Mouse (Mus musculus) midbrain, postnatal 0 days (tissue): ENCODE measurements around the gene Shisal1. TPM values are rescaled to one million over a fixed set of nuclear protein-coding genes. Genes with fewer than 3 reads are reported as not detected.
A peak's percentile ranks its signal among the peaks of the same experiment; 100 is the strongest.

Source experiments
- ATAC-seq: fragments of 200-750 bp; cut with Nextera tagmentation; 2 replicates; pipeline ENCODE4 v1.8.0; 2017; ENCODE audit warnings: moderate number of reproducible peaks, mild to moderate bottlenecking, moderate TSS enrichment, moderate library complexity; ENCODE audit not compliant: low FRiP score
- DNase-seq: peaks from one replicate; pipeline ENCODE4 v3.0.0-alpha.2; 2015; ENCODE audit warnings: low spot score
- H3K27ac ChIP-seq: fragments of 300-500 bp; sonication (generic); 2 replicates; pipeline ENCODE4 v1.5.1; 2014; ENCODE audit warnings: low read depth, mild to moderate bottlenecking, low read length, mixed read lengths
- H3K27me3 ChIP-seq: fragments of 300-500 bp; sonication (generic); 2 replicates; pipeline ENCODE4 v1.6.1; 2014; ENCODE audit warnings: low read length, control low read depth, mixed read lengths; ENCODE audit not compliant: insufficient read depth
- H3K36me3 ChIP-seq: fragments of 300-500 bp; sonication (generic); 2 replicates; pipeline ENCODE4 v1.6.1; 2014; ENCODE audit warnings: low read length, control low read depth, mixed read lengths; ENCODE audit not compliant: insufficient read depth
- H3K4me1 ChIP-seq: fragments of 300-500 bp; sonication (generic); 2 replicates; pipeline ENCODE4 v1.6.1; 2014; ENCODE audit warnings: mild to moderate bottlenecking, control low read depth, antibody characterized with exemption, low read length, mixed read lengths; ENCODE audit not compliant: insufficient read depth
- H3K4me2 ChIP-seq: fragments of 300-500 bp; sonication (generic); 2 replicates; pipeline ENCODE4 v1.6.1; 2014; ENCODE audit warnings: low read depth, mild to moderate bottlenecking, low read length, mixed read lengths; ENCODE audit not compliant: poor library complexity, severe bottlenecking
- H3K4me3 ChIP-seq: fragments of 300-500 bp; sonication (generic); 2 replicates; pipeline ENCODE4 v1.5.1; 2014; ENCODE audit warnings: low read depth, mild to moderate bottlenecking, low read length, moderate library complexity
- H3K9ac ChIP-seq: fragments of 300-500 bp; sonication (generic); replicated peaks from 2 replicates; pipeline ENCODE4 v1.6.1; 2014; ENCODE audit warnings: mild to moderate bottlenecking, low read length, moderate library complexity, mixed read lengths; ENCODE audit not compliant: poor library complexity, severe bottlenecking
- H3K9me3 ChIP-seq: fragments of 300-500 bp; sonication (generic); 2 replicates; pipeline ENCODE4 v1.6.1; 2016; ENCODE audit warnings: low read length, control low read depth
- CTCF ChIP-seq: IDR thresholded peaks from 2 replicates; pipeline ENCODE4 v1.5.1; 2016; ENCODE audit warnings: antibody characterized with exemption, mild to moderate bottlenecking
- WGBS: fragments of 180-500 bp; shearing (Covaris S2); extraction: QIAGEN DNeasy Blood & Tissue Kit; methylation state at CpG from one replicate; pipeline ENCODE4 v1.1.7; 2014; 5-methylcytosine and 5-hydroxymethylcytosine counted together
- polyA plus RNA-seq: library from polyadenylated mRNA; unstranded; fragments of >200 nt; fragmentation: Nextera tagmentation; extraction: Ambion mirVana; gene quantifications from 2 replicates; pipeline ENCODE4 v1.2.1, GENCODE M21; 2015
- total RNA-seq: library from RNA; depleted of rRNA; stranded (reverse); fragments of >200 nt; gene quantifications from 2 replicates; pipeline ENCODE4 v1.2.3, GENCODE M21; 2014

Shisal1 gene
- total and polyA plus RNA-seq, 2 experiments from 2014 or later = 20.4 to 50.0 TPM

DNA sequence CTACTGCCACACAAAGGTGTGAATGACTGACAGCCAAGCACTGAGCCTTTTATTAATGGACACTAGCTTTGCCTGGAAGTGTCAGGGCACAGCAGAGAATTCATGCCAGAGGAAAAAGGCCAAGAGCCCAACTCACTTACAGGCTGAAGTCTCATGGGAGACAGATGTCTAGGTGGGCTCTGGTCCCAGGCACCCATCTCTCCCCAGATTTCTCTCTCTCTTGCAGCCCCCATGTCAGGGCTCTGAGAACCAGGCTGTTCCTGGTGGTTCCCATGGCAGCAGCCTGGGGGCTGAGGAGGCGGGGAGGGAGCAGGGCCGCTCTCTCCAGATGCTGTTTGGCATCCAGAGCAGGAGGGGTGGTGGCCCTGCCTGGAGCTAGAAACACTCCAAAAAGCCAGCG lies 38.3 kb downstream of the Shisal1 start:
- Histone ChIP-seq H3K4me3 (no peak overlapping the region), H3K27ac (no peak overlapping the region), H3K27me3 (0 out of 2 replicates have a peak, but pooled peaks cover 4% of the 10 kb centered on the region), H3K9me3 (no peaks in the 10 kb centered on the region), H3K9ac (no peak overlapping the region), H3K4me2 (no peak overlapping the region), H3K4me1 (no peaks in the 10 kb centered on the region), H3K36me3 (0 out of 2 replicates have a peak, but pooled peaks cover 7% of the 10 kb centered on the region)
- no peak for ATAC-seq
- peak; percentile 47 for DNase-seq
- no peak for TF ChIP-seq CTCF
- WGBS = 33% methylated on average over 3 of the region's 3 CpGs

DNA sequence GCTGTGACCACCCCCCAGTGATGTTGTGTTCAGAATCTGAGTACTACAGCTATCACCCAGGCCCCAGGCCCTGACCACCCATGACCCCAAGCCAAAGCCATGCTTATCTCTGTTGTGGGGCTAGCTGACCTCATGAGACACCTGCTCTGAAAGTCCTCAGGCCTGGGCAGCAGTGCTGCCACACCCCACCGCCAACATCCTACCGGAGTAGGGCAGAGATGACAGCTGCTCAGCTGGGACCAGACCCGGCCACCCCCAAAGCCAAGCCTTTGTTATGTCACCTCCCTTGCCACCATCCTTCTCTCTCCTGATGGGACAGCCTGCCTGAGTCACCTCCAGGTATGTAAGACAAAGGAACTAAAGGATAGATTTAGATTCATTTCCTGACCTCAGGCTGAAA lies 41.1 kb downstream of the Shisal1 start:
- Histone ChIP-seq H3K9ac (no peak overlapping the region), H3K4me3 (no peak overlapping the region), H3K4me1 (no peaks in the 10 kb centered on the region), H3K27me3 (0 out of 2 replicates have a peak, but pooled peaks cover 4% of the 10 kb centered on the region), H3K9me3 (no peaks in the 10 kb centered on the region), H3K27ac (no peak overlapping the region), H3K36me3 (peaks cover 11% of the 10 kb centered on the region; the same call in 1 of the 2 replicates), H3K4me2 (no peak overlapping the region)
- TF ChIP-seq CTCF = no peak
- no peak for DNase-seq
- 88% methylated on average over 3 of the region's 3 CpGs for WGBS
- no peak for ATAC-seq

DNA sequence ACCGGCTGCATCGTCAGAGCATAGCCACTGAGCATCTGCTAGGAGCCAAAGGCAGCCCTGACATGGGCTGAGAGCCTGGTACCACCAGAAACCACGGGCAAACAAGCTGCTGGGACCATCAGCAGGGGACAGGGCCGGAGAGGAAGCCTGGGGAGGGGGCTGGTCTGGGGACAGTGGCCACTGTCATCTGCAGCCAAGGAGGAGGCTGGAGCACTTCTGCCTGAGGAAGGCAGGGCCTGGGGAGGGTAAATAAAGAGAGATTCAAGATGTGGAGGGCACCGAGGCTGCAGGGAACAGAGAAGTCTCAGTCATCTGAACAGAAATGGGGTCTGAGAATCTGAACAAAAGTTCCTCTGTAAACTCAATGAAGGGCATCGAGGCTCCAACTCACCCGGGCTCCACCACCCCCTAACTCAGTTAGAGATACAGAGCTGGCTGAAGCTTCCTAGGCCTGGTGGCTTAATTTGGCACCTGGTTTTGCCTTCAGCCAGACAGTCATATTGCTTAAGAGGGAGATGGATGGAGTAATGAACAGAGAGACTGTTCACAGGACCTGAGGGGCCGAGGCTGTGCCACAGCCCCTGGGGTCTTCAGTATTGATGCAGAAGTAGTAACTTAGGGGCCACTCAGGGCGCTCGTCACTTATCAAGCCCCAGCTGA lies 43.3 kb downstream of the Shisal1 start:
- no peak for TF ChIP-seq CTCF
- Histone ChIP-seq H3K9me3 (no peaks in the 10 kb centered on the region), H3K36me3 (peaks cover 11% of the 10 kb centered on the region; the same call in 1 of the 2 replicates), H3K27me3 (0 out of 2 replicates have a peak, but pooled peaks cover 4% of the 10 kb centered on the region), H3K4me3 (no peak overlapping the region), H3K4me2 (no peak overlapping the region), H3K4me1 (no peaks in the 10 kb centered on the region), H3K27ac (no peak overlapping the region), H3K9ac (no peak overlapping the region)
- no peak for DNase-seq
- WGBS = 70% methylated on average over 10 of the region's 10 CpGs
- ATAC-seq = peak; percentile 31; the same call in 1 of the 2 replicates

DNA sequence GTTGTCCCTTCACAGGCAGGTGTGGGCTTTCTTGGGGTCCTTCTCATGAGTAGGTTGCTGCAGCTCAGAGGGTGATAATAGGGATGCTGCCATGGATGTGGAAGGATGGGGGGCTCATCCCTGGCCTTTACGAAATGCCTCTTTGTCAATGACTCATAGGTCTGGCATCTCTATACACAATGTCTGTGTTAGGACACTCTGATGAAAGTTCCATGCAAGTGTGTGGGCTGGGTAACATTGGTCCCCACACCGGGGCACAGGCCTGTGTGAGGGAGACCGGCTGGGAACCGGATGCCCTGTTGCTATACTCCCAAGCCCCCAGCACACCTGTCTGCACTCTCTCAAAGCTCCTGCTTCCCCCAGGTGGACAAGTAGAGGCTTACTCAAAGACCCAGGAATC lies 48.3 kb downstream of the Shisal1 start:
- Histone ChIP-seq H3K4me1 (no peaks in the 10 kb centered on the region), H3K9ac (no peak overlapping the region), H3K9me3 (no peaks in the 10 kb centered on the region), H3K27ac (no peak overlapping the region), H3K4me3 (no peak overlapping the region), H3K4me2 (no peak overlapping the region), H3K36me3 (peaks cover 7% of the 10 kb centered on the region; the same call in 1 of the 2 replicates), H3K27me3 (no peaks in the 10 kb centered on the region)
- ATAC-seq = no peak
- no peak for TF ChIP-seq CTCF
- WGBS = 99% methylated on average over 4 of the region's 4 CpGs
- no peak for DNase-seq

DNA sequence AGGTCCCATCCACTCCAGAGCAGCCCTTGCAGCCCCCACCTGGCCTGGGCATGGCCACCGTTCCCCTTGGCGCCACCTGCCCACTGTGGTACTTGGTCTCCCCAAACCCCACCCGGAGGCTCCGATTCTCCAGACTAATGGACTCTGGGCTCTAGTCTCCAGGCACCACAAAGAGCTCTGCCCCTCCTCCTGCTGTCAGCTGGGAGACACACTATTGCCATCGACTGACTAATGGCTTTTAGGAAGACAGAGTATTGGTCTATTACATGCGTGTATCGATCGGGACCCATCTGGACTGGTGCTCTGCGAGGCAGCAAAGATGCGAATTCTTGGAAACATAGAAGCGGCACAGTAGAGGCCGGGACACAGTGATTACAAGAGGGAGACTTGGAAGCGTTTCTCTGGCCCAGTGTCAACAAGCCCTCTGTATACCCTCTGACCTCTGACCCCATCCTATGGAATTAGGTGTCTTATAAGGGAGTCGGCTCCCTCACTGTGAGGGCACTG lies 49.2 kb downstream of the Shisal1 start:
- H3K4me3 ChIP-seq = no peak overlapping the region
- no peak overlapping the region for H3K27ac ChIP-seq

DNA sequence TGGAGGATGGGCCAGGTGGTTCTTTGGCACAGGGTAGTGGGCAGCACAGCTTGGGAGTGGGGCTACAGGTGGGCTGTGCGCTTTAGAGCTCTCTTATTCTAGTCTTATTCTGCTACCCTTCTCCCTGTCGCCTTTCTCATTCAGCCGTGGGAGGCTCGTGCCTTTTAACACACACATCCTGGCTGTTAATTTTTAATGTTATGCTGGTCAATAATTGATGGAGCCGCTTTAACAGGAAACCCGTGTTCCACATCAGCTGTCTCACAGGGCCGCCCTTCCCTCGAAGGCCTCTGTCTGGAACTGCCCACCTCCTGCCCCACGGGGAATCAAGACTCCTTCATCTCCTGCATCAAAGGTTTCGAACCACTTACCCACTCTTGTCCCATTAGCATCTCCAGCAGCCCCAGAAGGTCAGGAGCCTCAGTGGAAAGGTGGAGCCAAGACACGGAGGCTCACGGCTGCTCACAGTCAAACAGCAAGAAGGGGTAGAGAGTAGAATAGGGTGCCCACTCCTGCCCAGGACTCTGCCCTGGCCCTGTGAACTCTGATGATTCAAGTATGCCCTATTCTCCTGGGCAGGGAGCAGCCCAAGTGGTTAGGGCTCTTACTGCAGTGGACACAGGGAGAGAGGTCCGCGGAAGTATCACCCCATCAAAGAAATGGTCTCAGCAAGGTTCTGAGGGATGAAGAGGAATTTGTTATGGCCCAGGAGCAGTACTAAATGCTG lies 51.4 kb downstream of the Shisal1 start:
- TF ChIP-seq CTCF = no peak
- WGBS = 53% methylated on average over 14 of the region's 14 CpGs
- H3K4me1 ChIP-seq = peaks cover 6% of the 10 kb centered on the region
- 0 out of 2 replicates have a peak, but pooled peaks have one; percentile 18 for ATAC-seq
- H3K4me2 ChIP-seq = no peak overlapping the region
- H3K27ac ChIP-seq = no peak overlapping the region
- H3K9ac ChIP-seq = no peak overlapping the region
- DNase-seq = no peak
- 0 out of 2 replicates have a peak, but pooled peaks cover 2% of the 10 kb centered on the region for H3K36me3 ChIP-seq
- H3K9me3 ChIP-seq = no peaks in the 10 kb centered on the region
- H3K27me3 ChIP-seq = no peaks in the 10 kb centered on the region
- H3K4me3 ChIP-seq = no peak overlapping the region

More for the DNA sequence above, 49.2 kb downstream of the Shisal1 start:
- no peak overlapping the region for H3K9ac ChIP-seq
- TF ChIP-seq CTCF = no peak
- H3K27me3 ChIP-seq = no peaks in the 10 kb centered on the region
- peaks cover 6% of the 10 kb centered on the region for H3K4me1 ChIP-seq
- H3K4me2 ChIP-seq = no peak overlapping the region
- DNase-seq (no peak), ATAC-seq (no peak)
- peaks cover 7% of the 10 kb centered on the region; the same call in 1 of the 2 replicates for H3K36me3 ChIP-seq
- 79% methylated on average over 14 of the region's 14 CpGs for WGBS
- H3K9me3 ChIP-seq = no peaks in the 10 kb centered on the region
